ENCODE assay signal across 24 mouse cellular contexts in genomic region chr11:31090478-31090978, GRCm38 (mm10).
A peak's percentile ranks its signal among the peaks of the same experiment; 100 is the strongest.
DNase-seq lines count a peak whose midpoint lies in the region; ATAC-seq and TF ChIP-seq lines count a peak whose summit lies in the region.
"Had no signal": no experiment of that assay in that cellular context is flagged by ENCODE, and none has a peak within 500 bp of the region (broad histone marks: within the 10 kb centered on the region; RNA-seq: fewer than 3 reads in every experiment).

No protein-coding gene starts in this region.

- TF ChIP-seq POLR2A in CH12.LX (IDR thresholded peaks at IDR 0.05; ENCODE audit: low read depth, low read length): no peak

- 83% methylated on average over 3 of the region's 3 CpGs for WGBS in forebrain, embryonic 12.5 days
- 74% methylated on average over 3 of the region's 3 CpGs for WGBS in forebrain, embryonic 10.5 days
- 70% methylated on average over 3 of the region's 3 CpGs for WGBS in kidney, embryonic 16.5 days

- DNase-seq in forebrain, embryonic 10.5 days (ENCODE audit: extremely low spot score, low spot score): no peak
- no peak for DNase-seq in kidney, postnatal 25 days
- no peak for DNase-seq in CH12.LX (ENCODE audit: extremely low read depth)
- DNase-seq in R1 (ENCODE audit: low read depth, low spot score): peak; percentile 54
- no peak for DNase-seq in adrenal gland, postnatal 14 days
- no peak for DNase-seq in urinary bladder, adult 18-20 months (ENCODE audit: low spot score in 2 of 2)
- DNase-seq: adrenal gland, postnatal 36 days; cerebellum, adult 9-10 months; gastrocnemius, postnatal 36 days; heart, adult 2 months; heart, postnatal 14 days; kidney, postnatal 14 days; lung, adult 18-20 months; lung, postnatal 14 days had no signal

- H3K36me3 ChIP-seq in forebrain, embryonic 12.5 days (replicated peaks): no peaks in the 10 kb centered on the region
- no peaks in the 10 kb centered on the region for H3K36me3 ChIP-seq in forebrain, embryonic 10.5 days (replicated peaks)
- H3K36me3 ChIP-seq in kidney, embryonic 16.5 days (ENCODE audit: insufficient read depth, low read length): peaks cover 4% of the 10 kb centered on the region; the same call in 1 of the 2 replicates
- H3K36me3 ChIP-seq in CH12.LX (replicated peaks in 1 of 2; ENCODE audit: control insufficient read depth in 1 of 2, insufficient read depth in 1 of 2, low read length in 1 of 2): peaks cover 0 to 20% of the 10 kb centered on the region in 2 experiments
- H3K36me3 ChIP-seq: neural tube, embryonic 15.5 days; stomach, embryonic 15.5 days had no signal

- H3K4me2 ChIP-seq in forebrain, embryonic 12.5 days: no peak overlapping the region
- H3K4me2 ChIP-seq in kidney, embryonic 16.5 days (replicated peaks; ENCODE audit: low read depth, low read length): no peak overlapping the region
- H3K4me2 ChIP-seq in CH12.LX (ENCODE audit: insufficient read depth, low read depth, poor library complexity, severe bottlenecking): no peak overlapping the region
- H3K4me2 ChIP-seq: heart, embryonic 13.5 days; hindbrain, embryonic 13.5 days; limb, embryonic 13.5 days; liver, embryonic 12.5 days; midbrain, embryonic 12.5 days; neural tube, embryonic 15.5 days; stomach, embryonic 15.5 days had no signal

- dilution Hi-C loops in CH12.LX (cut with MboI; ENCODE audit: extremely low pct_ligation_motif_present, extremely low pct_unique_long_range_greater_than_20kb, low sequenced_read_pairs): no loop called here

- no peak for TF ChIP-seq CTCF in CH12.LX (conservative IDR thresholded peaks at IDR 0.05 in 1 of 2, IDR thresholded peaks at IDR 0.05 in 1 of 2; ENCODE audit: low read depth in 2 of 2, low read length in 2 of 2)

- H3K79me2 ChIP-seq in CH12.LX (replicated peaks; ENCODE audit: control insufficient read depth, extremely low read depth, insufficient read depth, poor library complexity, severe bottlenecking): no peaks in the 10 kb centered on the region

- in situ Hi-C loops in CH12.LX (cut with MboI; ENCODE audit: low pct_ligation_motif_present, low pct_unique_long_range_greater_than_20kb, low sequenced_read_pairs): no loop called here

- ATAC-seq in forebrain, embryonic 12.5 days (ENCODE audit: low FRiP score): peak; percentile 23; the same call in 1 of the 2 replicates
- ATAC-seq in kidney, embryonic 16.5 days (ENCODE audit: low FRiP score, low TSS enrichment): 0 out of 2 replicates have a peak, but pooled peaks have one; percentile 49
- ATAC-seq: liver, embryonic 12.5 days had no signal

- H3K9me3 ChIP-seq in forebrain, embryonic 12.5 days: no peaks in the 10 kb centered on the region
- H3K9me3 ChIP-seq in forebrain, embryonic 10.5 days: no peaks in the 10 kb centered on the region
- no peaks in the 10 kb centered on the region for H3K9me3 ChIP-seq in kidney, embryonic 16.5 days (ENCODE audit: low read length)
- H3K9me3 ChIP-seq in CH12.LX (replicated peaks; ENCODE audit: low read length): no peaks in the 10 kb centered on the region
- H3K9me3 ChIP-seq: heart, embryonic 13.5 days; hindbrain, embryonic 13.5 days; limb, embryonic 13.5 days; liver, embryonic 12.5 days; midbrain, embryonic 12.5 days; neural tube, embryonic 15.5 days; stomach, embryonic 15.5 days had no signal

- no peak overlapping the region for H3K9ac ChIP-seq in forebrain, embryonic 12.5 days
- no peak overlapping the region for H3K9ac ChIP-seq in kidney, embryonic 16.5 days (replicated peaks; ENCODE audit: low read length)
- H3K9ac ChIP-seq in CH12.LX (ENCODE audit: insufficient read depth, low read depth): no peak overlapping the region
- H3K9ac ChIP-seq: heart, embryonic 13.5 days; hindbrain, embryonic 13.5 days; limb, embryonic 13.5 days; liver, embryonic 12.5 days; midbrain, embryonic 12.5 days; neural tube, embryonic 15.5 days; stomach, embryonic 15.5 days had no signal

- no peaks in the 10 kb centered on the region for H3K4me1 ChIP-seq in forebrain, embryonic 12.5 days
- H3K4me1 ChIP-seq in forebrain, embryonic 10.5 days: peaks cover 7% of the 10 kb centered on the region
- H3K4me1 ChIP-seq in kidney, embryonic 16.5 days (ENCODE audit: insufficient read depth, low read length): no peaks in the 10 kb centered on the region
- H3K4me1 ChIP-seq in CH12.LX (ENCODE audit: control insufficient read depth in 1 of 2, insufficient read depth in 2 of 2): peaks cover 2 to 12% of the 10 kb centered on the region in 2 experiments
- H3K4me1 ChIP-seq: heart, embryonic 13.5 days; hindbrain, embryonic 13.5 days; limb, embryonic 13.5 days; liver, embryonic 12.5 days; midbrain, embryonic 12.5 days; neural tube, embryonic 15.5 days; stomach, embryonic 15.5 days had no signal

- no peak for TF ChIP-seq RAD21 in CH12.LX (IDR thresholded peaks at IDR 0.05; ENCODE audit: low read depth, low read length)

- no peak overlapping the region for H3K4me3 ChIP-seq in forebrain, embryonic 12.5 days (replicated peaks)
- no peak overlapping the region for H3K4me3 ChIP-seq in forebrain, embryonic 10.5 days
- H3K4me3 ChIP-seq in kidney, embryonic 16.5 days (ENCODE audit: low read length): no peak overlapping the region
- no peak overlapping the region for H3K4me3 ChIP-seq in CH12.LX (replicated peaks in 1 of 3; ENCODE audit: low read depth in 2 of 3, low read length in 2 of 3, poor library complexity in 1 of 3)
- H3K4me3 ChIP-seq: heart, adult 2 months; heart, embryonic 13.5 days; hindbrain, embryonic 13.5 days; limb, embryonic 13.5 days; liver, embryonic 12.5 days; midbrain, embryonic 12.5 days; myocyte; neural tube, embryonic 15.5 days; stomach, embryonic 15.5 days had no signal

- no peak for TF ChIP-seq EP300 in CH12.LX (IDR thresholded peaks at IDR 0.05; ENCODE audit: low read length)

- H3K27me3 ChIP-seq in forebrain, embryonic 12.5 days: no peaks in the 10 kb centered on the region
- H3K27me3 ChIP-seq in forebrain, embryonic 10.5 days (ENCODE audit: poor library complexity, severe bottlenecking): no peaks in the 10 kb centered on the region
- no peaks in the 10 kb centered on the region for H3K27me3 ChIP-seq in kidney, embryonic 16.5 days (ENCODE audit: insufficient read depth, low read length)
- H3K27me3 ChIP-seq in CH12.LX (replicated peaks): no peaks in the 10 kb centered on the region
- H3K27me3 ChIP-seq: heart, embryonic 13.5 days; hindbrain, embryonic 13.5 days; limb, embryonic 13.5 days; liver, embryonic 12.5 days; midbrain, embryonic 12.5 days; neural tube, embryonic 15.5 days; stomach, embryonic 15.5 days had no signal

- H3K27ac ChIP-seq in forebrain, embryonic 12.5 days: no peak overlapping the region
- no peak overlapping the region for H3K27ac ChIP-seq in forebrain, embryonic 10.5 days
- H3K27ac ChIP-seq in kidney, embryonic 16.5 days (ENCODE audit: low read length): no peak overlapping the region
- H3K27ac ChIP-seq in CH12.LX (ENCODE audit: insufficient read depth, low read depth): no peak overlapping the region
- H3K27ac ChIP-seq: heart, adult 2 months; heart, embryonic 13.5 days; hindbrain, embryonic 13.5 days; limb, embryonic 13.5 days; liver, embryonic 12.5 days; midbrain, embryonic 12.5 days; neural tube, embryonic 15.5 days; stomach, embryonic 15.5 days had no signal

TF ChIP-seq in CH12.LX, 34 proteins besides CTCF, POLR2A, EP300 and RAD21:
- TF ChIP-seq JUND (conservative IDR thresholded peaks at IDR 0.05; ENCODE audit: low read depth, low read length) (no peak), MEF2A (IDR thresholded peaks at IDR 0.05; ENCODE audit: borderline replicate concordance, low read depth, low read length) (0 out of 2 replicates have a peak, but pooled peaks have one; percentile 54)
